Mouse (Mus musculus) liver, postnatal 0 days (tissue): ENCODE measurements around the gene Cd59b.

ENCODE experiments used
- CTCF ChIP-seq: sonication (generic); IDR thresholded peaks from 2 replicates; pipeline ENCODE4 v1.5.1; 2016; ENCODE audit warnings: antibody characterized with exemption, low read depth
- EP300 ChIP-seq: IDR thresholded peaks from 2 replicates; pipeline ENCODE4 v1.6.1; 2016; ENCODE audit warnings: antibody characterized with exemption, low read depth, mild to moderate bottlenecking

DNA sequence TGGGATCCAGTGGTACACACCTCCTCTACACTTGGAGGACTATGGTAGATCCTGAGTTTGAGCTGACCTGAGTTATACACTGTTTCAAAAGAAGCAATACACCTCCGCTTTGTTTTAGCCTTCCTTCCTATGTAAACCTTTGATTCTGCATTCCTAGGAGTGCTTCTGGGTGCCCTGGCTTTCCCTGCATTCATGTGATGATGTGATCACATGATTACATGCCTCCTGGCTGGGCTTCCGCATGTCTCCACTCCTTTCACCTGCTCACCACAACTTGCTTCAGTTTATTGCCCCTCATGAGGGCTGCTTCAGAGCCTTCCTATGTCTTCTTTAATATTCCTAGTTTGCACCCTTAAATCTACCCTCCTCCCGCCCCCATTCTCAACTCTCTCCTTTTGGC lies 37.6 kb upstream of the Cd59b start:
- TF ChIP-seq CTCF = no peak
- no peak for TF ChIP-seq EP300
